Mouse (Mus musculus) kidney, postnatal 0 days (tissue): ENCODE measurements at regions not wholly inside any gene's neighbourhood (a gene's known extent, or its start where the extent isn't known, plus 50 kb on each side); places are given as distances from the start of the nearest gene placed in this dataset.

Experiments
- ATAC-seq: fragments of 200-750 bp; cut with Nextera tagmentation; replicated peaks from 2 replicates; pipeline ENCODE4 v1.8.0; 2017; ENCODE audit warnings: low read depth, moderate number of reproducible peaks, moderate TSS enrichment, moderate library complexity; ENCODE audit not compliant: low FRiP score
- DNase-seq: peaks from one replicate; pipeline ENCODE4 v3.0.0-alpha.2; 2016; ENCODE audit warnings: low spot score
- H3K27ac ChIP-seq: fragments of 300-500 bp; sonication (generic); 2 replicates; pipeline ENCODE4 v1.5.1; 2014; ENCODE audit warnings: mild to moderate bottlenecking
- H3K27me3 ChIP-seq: fragments of 300-500 bp; sonication (generic); 2 replicates; pipeline ENCODE4 v1.6.1; 2014; ENCODE audit warnings: low read length, mixed read lengths; ENCODE audit not compliant: insufficient read depth
- H3K36me3 ChIP-seq: fragments of 300-500 bp; sonication (generic); 2 replicates; pipeline ENCODE4 v1.6.1; 2014; ENCODE audit warnings: low read length, mixed read lengths; ENCODE audit not compliant: insufficient read depth
- H3K4me1 ChIP-seq: fragments of 300-500 bp; sonication (generic); replicated peaks from 2 replicates; pipeline ENCODE4 v1.6.1; 2014; ENCODE audit warnings: antibody characterized with exemption, low read length, mixed read lengths; ENCODE audit not compliant: insufficient read depth
- H3K4me2 ChIP-seq: fragments of 300-500 bp; sonication (generic); 2 replicates; pipeline ENCODE4 v1.6.1; 2014; ENCODE audit warnings: mild to moderate bottlenecking, low read length, moderate library complexity, mixed read lengths
- H3K4me3 ChIP-seq: fragments of 300-500 bp; sonication (generic); replicated peaks from 2 replicates; pipeline ENCODE4 v1.5.1; 2014; ENCODE audit warnings: low read depth, low read length
- H3K9ac ChIP-seq: fragments of 300-500 bp; sonication (generic); 2 replicates; pipeline ENCODE4 v1.6.1; 2014; ENCODE audit warnings: low read depth, low read length
- H3K9me3 ChIP-seq: fragments of 300-500 bp; sonication (generic); replicated peaks from 2 replicates; pipeline ENCODE4 v1.6.1; 2016; ENCODE audit warnings: low read length, inconsistent platforms, mixed read lengths
- CTCF ChIP-seq: IDR thresholded peaks from 2 replicates; pipeline ENCODE4 v1.5.1; 2016; ENCODE audit warnings: antibody characterized with exemption, low read depth, mild to moderate bottlenecking, moderate library complexity
- WGBS: fragments of 180-500 bp; shearing (Covaris S2); extraction: QIAGEN DNeasy Blood & Tissue Kit; methylation state at CpG from one replicate; pipeline ENCODE4 v1.1.7; 2014; 5-methylcytosine and 5-hydroxymethylcytosine counted together

DNA sequence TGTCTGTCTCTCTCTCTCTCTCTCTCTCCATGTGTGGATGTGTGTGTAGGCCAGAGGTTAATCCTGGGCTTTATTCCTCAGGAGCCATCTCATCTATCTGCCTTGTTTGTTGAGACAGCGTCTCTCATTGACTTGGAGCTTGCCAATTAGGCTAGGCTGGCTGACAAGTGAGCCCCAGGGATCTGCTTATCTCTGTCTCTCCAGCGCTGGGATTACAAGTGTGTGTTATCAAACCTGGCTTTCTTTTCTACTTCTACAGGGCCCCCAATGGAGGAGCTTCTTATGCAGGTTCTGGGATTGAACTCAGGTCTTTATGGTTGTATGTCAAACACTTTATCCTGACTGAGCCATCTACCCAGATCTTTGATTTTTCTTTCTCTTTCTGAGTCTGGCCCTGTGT is 112.4 kb upstream of the Usp9x start:
- H3K36me3 ChIP-seq: no peaks in the 10 kb centered on the region
- no peaks in the 10 kb centered on the region for H3K27me3 ChIP-seq
- H3K9me3 ChIP-seq: no peaks in the 10 kb centered on the region
- no peak overlapping the region for H3K4me3 ChIP-seq
- H3K4me1 ChIP-seq: no peaks in the 10 kb centered on the region
- no peak for ATAC-seq
- H3K27ac ChIP-seq: no peak overlapping the region
- 74% methylated on average over 2 of the region's 2 CpGs for WGBS
- H3K9ac ChIP-seq: no peak overlapping the region
- H3K4me2 ChIP-seq: no peak overlapping the region
- no peak for DNase-seq
- no peak for TF ChIP-seq CTCF

DNA sequence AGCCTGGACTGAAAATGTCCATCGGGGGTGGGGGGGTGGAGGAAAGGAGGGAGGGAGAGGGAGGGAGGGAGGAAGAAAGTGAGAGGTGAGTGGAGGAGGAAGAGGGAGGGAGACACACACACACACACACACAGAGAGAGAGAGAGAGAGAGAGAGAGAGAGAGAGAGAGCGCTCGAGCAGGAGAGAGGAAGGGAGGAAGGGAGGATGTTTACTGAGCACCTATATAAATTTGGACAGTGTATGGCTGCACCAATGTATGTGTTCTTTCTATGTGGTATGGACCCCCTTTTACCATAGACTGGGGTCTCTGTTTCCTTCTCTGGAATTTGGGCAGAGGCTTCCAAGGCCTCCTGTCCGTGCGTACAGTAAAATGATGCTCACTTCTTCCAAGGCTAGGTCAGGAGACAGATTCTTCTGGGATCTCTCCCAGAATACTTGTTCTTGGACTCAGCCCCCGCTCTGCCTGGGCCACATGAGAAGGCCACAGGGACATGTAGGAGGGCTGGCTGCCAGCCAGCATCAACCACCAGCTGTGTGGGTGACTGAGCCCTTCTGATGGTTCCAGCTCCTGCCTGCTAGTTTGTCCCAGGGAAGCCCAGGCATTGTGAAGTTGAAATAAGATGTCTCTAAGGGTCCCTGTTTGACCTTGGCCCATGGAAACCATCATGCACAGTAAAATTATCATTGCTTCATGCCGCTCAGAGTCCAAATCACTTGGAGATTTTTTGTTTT is 120.2 kb upstream of the Usp9x start:
- no peak overlapping the region for H3K4me3 ChIP-seq
- ATAC-seq (peak; percentile 36; the same call in 1 of the 2 replicates), DNase-seq (peak; percentile 51)
- TF ChIP-seq CTCF: no peak
- no peak overlapping the region for H3K9ac ChIP-seq
- 52% methylated on average over 7 of the region's 7 CpGs for WGBS
- no peaks in the 10 kb centered on the region for H3K9me3 ChIP-seq
- H3K27ac ChIP-seq: no peak overlapping the region
- no peaks in the 10 kb centered on the region for H3K27me3 ChIP-seq
- H3K36me3 ChIP-seq: no peaks in the 10 kb centered on the region
- no peak overlapping the region for H3K4me2 ChIP-seq
- H3K4me1 ChIP-seq: no peaks in the 10 kb centered on the region

DNA sequence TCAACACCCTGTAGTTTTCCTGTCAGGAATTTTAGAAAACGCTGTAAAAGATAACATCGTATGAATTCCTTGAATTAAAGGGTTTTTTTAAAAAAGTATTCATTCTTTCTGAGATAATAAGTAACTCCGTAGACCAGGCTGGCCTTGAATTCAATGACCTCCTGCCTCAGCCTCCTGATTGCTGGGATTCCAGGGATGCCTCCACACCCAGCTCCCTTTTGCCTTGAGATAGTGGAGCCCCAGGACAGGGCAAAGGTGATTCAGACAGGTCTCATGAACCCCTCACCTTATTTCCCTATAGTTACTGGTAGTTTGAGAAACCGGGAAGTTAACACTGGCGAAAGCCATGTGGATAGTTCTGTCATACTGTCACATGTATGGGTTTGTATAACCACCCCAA is 128.8 kb upstream of the Usp9x start:
- ATAC-seq: no peak
- 91% methylated on average over 5 of the region's 5 CpGs for WGBS
- H3K4me2 ChIP-seq: no peak overlapping the region

DNA sequence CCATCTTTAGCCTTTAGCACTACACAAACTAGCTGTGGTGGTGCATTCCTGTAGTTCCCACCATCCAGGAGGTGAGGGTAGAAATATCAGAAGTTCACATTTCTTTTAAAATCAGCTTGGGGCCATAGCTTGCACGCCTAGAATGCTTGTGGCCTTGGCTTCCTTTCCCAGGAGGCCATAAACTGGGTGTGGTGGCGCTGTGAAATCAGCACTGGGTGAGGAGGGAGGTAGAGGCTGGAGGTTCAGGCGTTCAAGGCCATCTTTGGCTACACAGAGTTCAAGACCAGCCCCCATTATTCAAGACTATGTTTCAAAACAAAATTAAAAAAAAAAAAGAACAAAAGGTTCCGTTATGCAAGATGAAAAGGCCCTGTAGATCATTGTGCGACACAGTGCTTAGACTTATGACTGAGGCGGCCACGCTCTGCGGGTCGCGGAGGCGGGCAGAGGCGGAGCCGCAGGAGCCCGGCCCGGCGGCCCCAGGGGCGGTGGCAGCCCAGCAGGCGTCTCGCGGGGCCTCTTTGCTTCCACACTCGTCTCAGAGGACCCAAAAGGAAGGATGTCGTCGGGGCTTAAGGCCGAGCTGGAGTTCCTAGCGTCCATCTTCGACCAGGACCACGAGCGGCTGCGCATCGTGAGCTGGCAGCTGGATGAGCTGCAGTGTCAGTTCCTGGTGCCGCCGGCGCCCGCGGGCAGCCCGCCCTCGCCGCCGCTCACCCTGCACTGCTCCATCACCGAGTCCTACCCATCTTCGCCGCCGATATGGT is 134.7 kb upstream of the Usp9x start:
- Histone ChIP-seq H3K9me3 (no peaks in the 10 kb centered on the region), H3K4me3 (peak overlapping the region; percentile 35), H3K36me3 (no peaks in the 10 kb centered on the region), H3K4me1 (no peaks in the 10 kb centered on the region), H3K27me3 (no peaks in the 10 kb centered on the region), H3K27ac (no peak overlapping the region), H3K9ac (peak overlapping the region; percentile 42; the same call in 1 of the 2 replicates), H3K4me2 (peak overlapping the region; percentile 61)
- no peak for TF ChIP-seq CTCF
- DNase-seq (peak; percentile 27), ATAC-seq (no peak; the same call in 1 of the 2 replicates)
- 18% methylated on average over 43 of the region's 43 CpGs for WGBS

More for the DNA sequence above, 128.8 kb upstream of the Usp9x start:
- no peak for TF ChIP-seq CTCF
- no peaks in the 10 kb centered on the region for H3K36me3 ChIP-seq
- no peak overlapping the region for H3K4me3 ChIP-seq
- no peak overlapping the region for H3K9ac ChIP-seq
- no peak for DNase-seq
- no peaks in the 10 kb centered on the region for H3K27me3 ChIP-seq
- no peaks in the 10 kb centered on the region for H3K9me3 ChIP-seq
- H3K4me1 ChIP-seq: no peaks in the 10 kb centered on the region
- H3K27ac ChIP-seq: no peak overlapping the region

DNA sequence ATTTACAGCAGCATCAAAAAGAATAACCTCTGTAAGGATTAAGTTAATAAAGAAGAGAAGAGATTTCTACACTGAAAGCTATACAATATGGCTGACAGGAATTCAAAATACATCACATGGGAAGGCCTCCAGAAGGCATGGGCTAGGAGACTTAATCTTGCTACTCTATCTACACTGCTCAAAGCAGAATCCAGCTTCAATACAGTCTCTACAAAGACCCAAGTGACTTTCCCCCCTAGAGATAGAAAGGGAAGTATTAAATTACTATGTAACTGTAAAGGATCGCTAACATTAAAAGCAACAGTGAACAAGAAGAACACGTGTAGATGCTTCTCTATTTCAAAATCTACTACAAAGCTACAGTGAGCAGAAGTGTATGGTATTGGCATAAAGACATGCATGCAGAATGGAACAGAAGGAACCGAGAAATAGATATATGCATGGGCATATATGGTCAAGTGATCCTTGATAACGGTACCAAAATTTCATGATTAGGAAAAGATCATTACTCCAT is 137.9 kb upstream of the Usp9x start:
- H3K36me3 ChIP-seq: no peaks in the 10 kb centered on the region
- WGBS: 81% methylated on average over 4 of the region's 4 CpGs
- no peak overlapping the region for H3K9ac ChIP-seq
- ATAC-seq (no peak), DNase-seq (no peak)
- H3K4me1 ChIP-seq: no peaks in the 10 kb centered on the region
- H3K4me3 ChIP-seq: no peak overlapping the region
- no peak overlapping the region for H3K4me2 ChIP-seq
- no peak for TF ChIP-seq CTCF
- H3K27ac ChIP-seq: no peak overlapping the region
- no peaks in the 10 kb centered on the region for H3K9me3 ChIP-seq
- H3K27me3 ChIP-seq: no peaks in the 10 kb centered on the region

DNA sequence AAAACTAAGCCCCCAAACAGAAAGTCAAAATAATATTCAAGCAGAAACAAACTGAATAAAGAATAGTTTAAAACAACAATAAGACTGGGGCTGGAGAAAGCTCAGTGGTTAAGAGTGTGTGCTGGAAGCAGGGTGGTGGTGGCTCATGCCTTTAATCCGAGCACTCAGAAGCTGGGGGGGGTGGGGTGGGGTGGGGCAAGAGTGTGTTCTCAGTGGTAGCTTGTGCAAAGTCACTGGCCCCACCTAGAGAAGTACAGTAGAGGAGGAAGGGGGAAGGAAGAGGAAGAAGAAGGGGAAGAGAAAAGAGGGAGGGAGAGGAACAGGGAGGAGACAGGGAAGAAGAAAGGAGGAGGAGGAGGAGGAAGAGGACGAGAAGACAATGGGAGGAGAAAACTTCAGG is 141.1 kb upstream of the Usp9x start:
- 55% methylated on average over 2 of the region's 2 CpGs for WGBS
- TF ChIP-seq CTCF: no peak
- H3K36me3 ChIP-seq: no peaks in the 10 kb centered on the region

More for the DNA sequence above, 141.1 kb upstream of the Usp9x start:
- Histone ChIP-seq H3K9ac (no peak overlapping the region), H3K9me3 (no peaks in the 10 kb centered on the region), H3K4me3 (no peak overlapping the region), H3K27me3 (no peaks in the 10 kb centered on the region), H3K4me1 (no peaks in the 10 kb centered on the region), H3K27ac (no peak overlapping the region), H3K4me2 (no peak overlapping the region)
- ATAC-seq (no peak), DNase-seq (no peak)
